Mouse (Mus musculus): ENCODE measurements around the gene Prss37. TPM values are rescaled to one million over a fixed set of nuclear protein-coding genes. Genes with fewer than 3 reads are reported as not detected.

Prss37 gene
- polyA plus RNA-seq (2016; fragmentation: Nextera tagmentation; extraction: Ambion mirVana): 0.41 TPM in 1 of 2 replicates, not detected in the other

DNA sequence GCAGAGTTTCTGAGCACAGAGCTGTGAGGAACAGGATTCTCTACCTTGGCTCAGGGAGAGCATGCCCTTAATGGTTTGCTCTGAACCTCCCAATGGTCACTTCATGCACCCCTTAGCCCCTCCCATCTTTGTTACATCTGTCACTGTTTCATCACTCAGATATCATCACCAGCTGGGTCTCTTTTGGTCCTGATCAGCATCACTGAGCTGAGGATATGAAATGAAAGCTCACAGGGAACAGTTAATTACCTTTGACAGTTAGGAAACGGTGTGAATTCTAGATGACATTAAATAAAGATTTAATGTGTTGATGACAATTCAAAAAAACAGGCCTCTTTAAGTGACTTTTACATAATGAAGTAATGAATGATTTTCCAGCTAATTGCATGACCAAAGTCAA is at the start of gene Prss37:
Gene Prss37 (minus strand): TSS at position 101 of the 400 bp plus-strand sequence.
- DNase-seq (ENCODE audit: low spot score): no peak
- Histone ChIP-seq H3K4me3 (no peak within 1 kb of the TSS), H3K9me3 (no peaks in the 10 kb centered on the region), H3K4me1 (no peaks in the 10 kb centered on the region), H3K36me3 (no peaks in the 10 kb centered on the region), H3K27ac (no peak within 1 kb of the TSS), H3K27me3 (ENCODE audit: insufficient read depth, poor library complexity, severe bottlenecking) (no peaks in the 10 kb centered on the region)
- 82% methylated on average over 1 of the region's 1 CpGs for WGBS

DNA sequence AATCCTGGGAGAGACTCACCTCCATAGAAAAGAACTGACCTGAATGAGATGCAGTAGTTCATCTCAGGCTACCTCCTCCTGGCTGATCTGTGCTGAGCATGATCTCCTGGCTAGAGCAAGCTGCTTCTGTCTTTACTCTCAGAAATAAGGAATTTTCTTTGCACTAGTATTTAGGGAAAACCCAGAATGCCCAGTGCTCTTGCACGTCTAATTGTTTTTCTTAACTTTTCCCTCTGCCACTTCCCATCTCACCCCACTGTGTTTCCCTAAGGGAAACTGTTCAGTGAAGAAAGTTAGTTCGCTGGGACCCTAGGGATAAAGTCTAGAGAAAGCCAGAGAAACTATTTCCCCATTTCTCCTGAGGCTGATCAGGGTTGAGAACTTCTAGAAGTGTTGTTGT is 35.6 kb upstream of the Prss37 start, which contains the start of gene Olfr461:
Gene Olfr461 (minus strand): TSS at position 101 of the 400 bp plus-strand sequence.
- 83% methylated on average over 2 of the region's 2 CpGs for WGBS
- no peak for DNase-seq (ENCODE audit: low spot score)
- Histone ChIP-seq H3K4me3 (no peak within 1 kb of the TSS), H3K27me3 (ENCODE audit: insufficient read depth, poor library complexity, severe bottlenecking) (no peaks in the 10 kb centered on the region), H3K27ac (no peak within 1 kb of the TSS), H3K9me3 (no peaks in the 10 kb centered on the region), H3K36me3 (no peaks in the 10 kb centered on the region), H3K4me1 (no peaks in the 10 kb centered on the region)

DNA sequence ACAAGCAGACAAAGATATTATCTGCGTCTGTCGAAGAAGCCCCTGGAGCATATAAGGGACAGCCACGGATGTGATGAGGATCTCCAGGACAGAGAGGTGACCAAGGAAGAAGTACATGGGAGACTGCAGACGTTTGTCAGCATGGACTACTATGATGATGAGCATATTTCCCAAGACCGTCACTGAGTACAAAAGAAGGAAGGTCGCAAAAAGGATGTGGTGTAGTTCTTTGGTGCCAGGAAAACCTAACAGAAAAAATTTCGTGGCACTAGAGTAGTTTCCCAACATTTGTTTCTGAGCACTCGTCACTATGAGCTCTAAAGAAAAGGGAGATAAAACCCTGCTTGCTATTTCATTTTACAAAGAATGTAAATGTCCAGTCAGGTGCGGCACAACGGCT is 25.4 kb upstream of the Prss37 start:
- Histone ChIP-seq H3K27ac (no peak overlapping the region), H3K4me3 (no peak overlapping the region), H3K9me3 (no peaks in the 10 kb centered on the region), H3K27me3 (ENCODE audit: insufficient read depth, poor library complexity, severe bottlenecking) (no peaks in the 10 kb centered on the region), H3K4me1 (no peaks in the 10 kb centered on the region), H3K36me3 (no peaks in the 10 kb centered on the region)
- WGBS: 81% methylated on average over 10 of the region's 10 CpGs
- DNase-seq (ENCODE audit: low spot score): no peak

DNA sequence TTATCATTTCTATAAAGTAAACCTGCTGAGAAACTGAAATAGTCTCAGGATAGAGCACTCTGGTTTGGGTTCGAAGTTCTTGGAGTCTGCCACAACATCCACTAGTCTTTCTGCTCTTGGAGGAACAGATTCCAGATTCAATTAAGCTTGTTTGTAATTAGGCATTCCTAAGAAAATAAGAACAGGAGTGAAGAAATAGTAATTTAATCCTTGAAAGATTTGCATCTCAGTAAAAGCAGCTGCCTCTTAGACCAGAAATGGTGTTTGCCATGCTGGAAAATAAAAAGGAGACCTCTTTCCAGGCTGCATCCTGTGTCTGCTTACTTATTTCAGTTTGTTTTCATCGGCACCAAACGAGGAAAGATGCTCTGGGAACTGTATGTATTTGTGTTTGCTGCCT is 26.1 kb downstream of the Prss37 start, which contains the start of gene Tas2r108:
Gene Tas2r108 (plus strand): TSS at position 301 of the 400 bp plus-strand sequence.
- DNase-seq (ENCODE audit: low spot score): no peak
- Histone ChIP-seq H3K4me1 (no peaks in the 10 kb centered on the region), H3K4me3 (no peak within 1 kb of the TSS), H3K27me3 (ENCODE audit: insufficient read depth, poor library complexity, severe bottlenecking) (no peaks in the 10 kb centered on the region), H3K36me3 (no peaks in the 10 kb centered on the region), H3K27ac (no peak within 1 kb of the TSS), H3K9me3 (no peaks in the 10 kb centered on the region)
- WGBS: 84% methylated on average over 3 of the region's 3 CpGs

DNA sequence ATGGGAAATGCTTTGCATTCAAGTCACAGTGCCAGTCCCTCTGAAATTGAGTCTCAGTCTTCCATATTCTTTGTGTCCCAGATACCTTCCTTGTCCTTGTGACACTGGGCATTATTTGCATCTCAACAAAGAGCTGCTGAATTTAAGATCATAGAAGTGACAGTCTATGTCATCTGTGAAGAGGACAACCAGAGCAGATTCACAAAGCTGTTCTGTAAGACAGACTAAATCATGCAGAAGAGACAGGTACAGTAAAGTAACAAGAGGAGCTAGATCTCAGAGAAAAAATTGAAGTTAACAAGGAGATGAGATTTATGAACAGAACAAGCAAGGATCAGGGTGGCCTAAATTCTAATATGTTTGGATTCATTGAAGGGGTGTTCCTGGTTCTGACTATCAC is 28.4 kb downstream of the Prss37 start, which contains the start of gene Tas2r137:
Gene Tas2r137 (plus strand): TSS at position 301 of the 400 bp plus-strand sequence.
- Histone ChIP-seq H3K4me3 (no peak within 1 kb of the TSS), H3K36me3 (no peaks in the 10 kb centered on the region), H3K27ac (no peak within 1 kb of the TSS), H3K9me3 (no peaks in the 10 kb centered on the region), H3K27me3 (ENCODE audit: insufficient read depth, poor library complexity, severe bottlenecking) (no peaks in the 10 kb centered on the region), H3K4me1 (no peaks in the 10 kb centered on the region)
- no peak for DNase-seq (ENCODE audit: low spot score)

DNA sequence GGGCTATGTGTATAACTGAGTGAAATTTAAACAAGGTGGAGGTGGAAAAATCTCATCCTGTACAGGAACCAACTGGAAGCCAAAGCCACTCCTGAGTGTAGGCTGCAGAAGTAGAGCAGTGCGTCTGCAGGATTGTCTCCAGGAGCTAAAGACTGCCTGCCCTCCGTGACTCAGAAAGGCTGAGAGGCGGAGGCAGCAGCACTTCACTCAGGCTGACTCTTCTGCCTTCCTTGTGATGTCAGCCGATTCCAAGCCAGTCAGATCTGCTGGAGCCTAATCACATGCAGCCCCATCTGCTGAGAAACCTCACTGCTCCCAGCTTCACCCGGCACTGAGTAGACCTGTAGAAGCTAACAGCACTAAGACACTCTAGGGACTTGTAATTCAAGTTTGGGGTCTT is 37.0 kb downstream of the Prss37 start:
- no peak for DNase-seq (ENCODE audit: low spot score)
- Histone ChIP-seq H3K36me3 (peaks cover 66% of the 10 kb centered on the region), H3K4me3 (no peak overlapping the region), H3K27ac (no peak overlapping the region), H3K27me3 (ENCODE audit: insufficient read depth, poor library complexity, severe bottlenecking) (no peaks in the 10 kb centered on the region), H3K4me1 (no peaks in the 10 kb centered on the region), H3K9me3 (no peaks in the 10 kb centered on the region)
- whole genome bisulfite sequencing: 92% methylated on average over 5 of the region's 5 CpGs

DNA sequence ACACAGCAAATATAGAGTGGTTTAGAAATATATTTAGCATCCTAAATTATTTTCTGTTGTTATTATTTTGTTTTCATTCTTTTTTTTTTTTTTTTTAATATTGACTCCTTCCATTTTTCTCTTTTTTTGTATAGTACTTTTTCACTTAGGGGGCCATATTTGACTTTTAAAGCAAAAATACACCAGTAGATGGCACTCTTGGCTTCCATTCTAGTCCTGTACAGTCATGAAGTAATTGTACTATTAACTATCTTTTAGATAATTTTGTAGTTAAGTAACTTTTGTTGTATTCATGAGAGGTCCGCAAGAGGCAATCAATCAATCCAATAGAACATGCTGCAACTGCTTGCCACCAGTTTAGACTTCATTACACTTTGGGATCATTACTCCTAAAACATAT is 39.6 kb downstream of the Prss37 start:
- 80% methylated on average over 1 of the region's 1 CpGs for WGBS
- H3K36me3 ChIP-seq: peaks cover 82% of the 10 kb centered on the region
- DNase-seq (ENCODE audit: low spot score): no peak

DNA sequence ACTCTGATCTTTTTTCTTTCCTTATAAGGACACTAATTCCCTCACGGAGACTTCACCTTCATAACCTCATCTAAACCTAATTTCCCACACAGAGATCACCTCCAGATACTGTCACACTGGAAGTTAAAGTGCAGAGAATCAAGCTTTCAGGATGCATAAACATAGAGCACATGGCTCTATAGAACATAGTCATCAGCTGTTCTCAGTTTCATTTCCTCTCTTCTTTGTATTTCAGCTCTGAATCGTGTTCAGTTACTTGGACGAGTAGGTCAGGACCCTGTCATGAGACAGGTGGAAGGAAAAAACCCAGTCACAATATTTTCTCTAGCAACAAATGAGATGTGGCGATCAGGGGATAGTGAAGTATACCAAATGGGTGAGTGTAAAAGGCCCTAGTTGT is 43.2 kb downstream of the Prss37 start:
- Histone ChIP-seq H3K27ac (no peak overlapping the region), H3K4me3 (no peak overlapping the region), H3K36me3 (peaks cover 65% of the 10 kb centered on the region), H3K9me3 (no peaks in the 10 kb centered on the region), H3K4me1 (peaks cover 10% of the 10 kb centered on the region), H3K27me3 (ENCODE audit: insufficient read depth, poor library complexity, severe bottlenecking) (no peaks in the 10 kb centered on the region)
- 88% methylated on average over 4 of the region's 4 CpGs for WGBS
- DNase-seq (ENCODE audit: low spot score): no peak

More for the DNA sequence above, 39.6 kb downstream of the Prss37 start:
- H3K27ac ChIP-seq: no peak overlapping the region
- no peaks in the 10 kb centered on the region for H3K9me3 ChIP-seq
- no peaks in the 10 kb centered on the region for H3K4me1 ChIP-seq
- H3K4me3 ChIP-seq: no peak overlapping the region
- H3K27me3 ChIP-seq (ENCODE audit: insufficient read depth, poor library complexity, severe bottlenecking): no peaks in the 10 kb centered on the region

DNA sequence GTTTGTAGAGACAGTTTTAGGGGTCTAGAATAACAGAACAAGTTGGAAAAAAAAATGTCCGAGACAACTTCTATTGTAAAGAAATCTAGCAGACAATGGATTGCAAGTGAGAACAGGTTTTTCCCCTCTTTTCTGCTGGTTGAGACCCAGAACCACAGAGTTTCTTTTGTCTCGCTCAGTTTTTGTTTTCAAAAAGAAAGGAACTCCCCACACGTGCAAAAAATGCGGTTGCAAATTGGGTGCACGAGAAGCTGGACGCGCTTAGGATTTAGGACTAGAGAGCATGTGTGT is 47.6 kb downstream of the Prss37 start:
- no peak for DNase-seq (ENCODE audit: low spot score)
- WGBS: under 1% methylated on average over 7 of the region's 7 CpGs
- H3K9me3 ChIP-seq: no peaks in the 10 kb centered on the region

DNA sequence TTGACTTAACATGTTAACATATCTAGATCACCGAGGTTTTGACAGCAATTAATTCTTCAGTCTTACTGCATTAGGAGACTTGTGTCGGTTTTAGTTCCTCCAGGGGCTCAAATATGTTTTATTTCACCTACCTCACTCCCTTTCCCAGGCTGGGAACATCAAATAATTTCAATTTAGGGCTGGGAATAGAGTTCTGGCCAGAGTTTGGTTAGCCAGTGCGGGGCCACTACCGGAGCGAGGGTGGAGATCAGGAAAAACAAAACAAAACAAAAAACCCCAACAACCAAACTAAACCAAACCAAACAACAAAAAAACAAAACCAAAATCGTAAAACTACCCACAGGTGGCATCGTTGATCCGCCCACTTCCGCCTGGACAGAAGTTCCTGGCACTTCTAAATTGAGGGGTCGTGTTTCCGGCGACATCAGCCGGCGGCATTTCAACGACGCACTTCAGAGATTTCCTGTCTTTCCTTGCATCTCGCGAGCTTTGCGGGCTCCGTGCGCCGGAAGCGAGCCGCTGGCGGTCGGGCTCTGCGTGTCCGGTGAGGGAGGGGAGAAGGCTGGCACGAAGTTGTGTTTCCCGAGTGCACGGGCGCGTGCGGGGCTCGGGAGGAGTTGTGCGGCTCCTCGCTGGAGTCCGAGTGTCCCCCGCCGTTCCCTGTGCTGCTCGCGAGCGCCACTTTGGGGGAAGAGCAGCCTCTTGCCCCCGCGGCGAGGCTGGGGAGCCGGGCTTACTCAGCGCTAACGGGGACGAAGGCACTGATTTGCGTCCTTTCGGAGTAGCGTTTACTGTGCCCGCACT is 48.2 kb downstream of the Prss37 start, which contains the start of gene Ssbp1:
Gene Ssbp1 (plus strand): TSS at position 437 of the 804 bp plus-strand sequence.
- Histone ChIP-seq H3K9me3 (no peaks in the 10 kb centered on the region), H3K4me3 (peak within 1 kb of the TSS; percentile 87), H3K27ac (peak within 1 kb of the TSS; percentile 98), H3K27me3 (ENCODE audit: insufficient read depth, poor library complexity, severe bottlenecking) (no peaks in the 10 kb centered on the region), H3K4me1 (peaks cover 10% of the 10 kb centered on the region), H3K36me3 (peaks cover 31% of the 10 kb centered on the region)
- WGBS: 1% methylated on average over 54 of the region's 54 CpGs
- peak; percentile 97 for DNase-seq (ENCODE audit: low spot score)

More for the DNA sequence above, 47.6 kb downstream of the Prss37 start:
- H3K27me3 ChIP-seq (ENCODE audit: insufficient read depth, poor library complexity, severe bottlenecking): no peaks in the 10 kb centered on the region
- H3K4me3 ChIP-seq: peak overlapping the region; percentile 87
- H3K36me3 ChIP-seq: peaks cover 35% of the 10 kb centered on the region
- peak overlapping the region; percentile 98 for H3K27ac ChIP-seq
- peaks cover 10% of the 10 kb centered on the region for H3K4me1 ChIP-seq

DNA sequence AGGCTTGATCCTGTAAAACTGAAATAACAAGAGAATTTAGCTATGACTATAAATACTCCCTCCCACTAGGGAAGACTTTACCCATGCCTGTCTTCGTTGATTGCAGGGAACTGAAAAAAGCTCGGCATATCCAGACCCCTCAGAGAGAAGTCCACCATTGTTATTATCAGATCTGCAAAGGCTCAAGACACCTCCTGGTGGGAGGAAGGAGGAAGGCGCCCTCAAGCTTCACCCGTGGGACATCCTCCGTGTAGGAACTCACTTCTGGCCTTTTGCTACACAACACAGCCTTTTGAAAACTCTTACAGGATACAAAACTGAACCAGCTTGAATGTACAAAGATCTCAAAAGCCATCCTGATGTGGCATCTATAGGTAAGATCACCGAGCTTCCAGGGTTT is 53.6 kb downstream of the Prss37 start:
- 46% methylated on average over 6 of the region's 6 CpGs for WGBS
- Histone ChIP-seq H3K27me3 (ENCODE audit: insufficient read depth, poor library complexity, severe bottlenecking) (no peaks in the 10 kb centered on the region), H3K27ac (no peak overlapping the region), H3K4me3 (no peak overlapping the region), H3K36me3 (no peaks in the 10 kb centered on the region), H3K9me3 (no peaks in the 10 kb centered on the region), H3K4me1 (no peaks in the 10 kb centered on the region)
- DNase-seq (ENCODE audit: low spot score): no peak
